Mouse (Mus musculus): ENCODE measurements around the gene Rbck1.

DNA sequence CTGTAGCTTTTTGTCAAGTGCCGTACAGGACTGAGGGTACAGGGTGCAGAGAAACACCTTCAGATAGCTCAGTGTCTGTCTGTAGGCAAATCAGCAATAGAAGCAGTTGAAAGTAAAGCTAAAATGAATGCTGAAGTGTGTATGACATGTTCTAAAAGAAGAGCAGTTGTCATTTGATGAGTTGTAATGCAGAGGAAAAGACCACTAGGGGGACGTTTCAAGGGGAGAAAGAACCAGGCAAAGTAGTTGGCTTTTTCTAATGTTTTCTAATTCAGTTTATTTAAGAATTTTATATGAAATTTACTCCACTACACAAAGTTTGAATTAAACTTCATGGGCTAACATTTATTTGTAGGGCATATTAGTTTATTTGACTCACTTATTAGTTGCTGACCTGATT is 58.8 kb downstream of the Rbck1 start:
- TF ChIP-seq CTCF (IDR thresholded peaks at IDR 0.05; ENCODE audit: control insufficient read depth, insufficient read depth, low read length), result no peak
- no peak for TF ChIP-seq POLR2A (IDR thresholded peaks at IDR 0.05; ENCODE audit: borderline replicate concordance, control insufficient read depth, low read depth, low read length)
